Mouse (Mus musculus): Measurements from ENCODE around the gene Wwc2.

GRCm38 (mm10) chr8:47875865-47876264 lies 114.9 kb downstream of the Wwc2 start:
- no peak for TF ChIP-seq CTCF (IDR thresholded peaks at IDR 0.05; ENCODE audit: low read depth)
- TF ChIP-seq EP300 (IDR thresholded peaks at IDR 0.05; ENCODE audit: low read depth), result no peak

All from liver, postnatal 0 days (tissue).